Mouse (Mus musculus): Measurements from ENCODE around the gene Arel1. TPM values are rescaled to one million over a fixed set of nuclear protein-coding genes. Genes with fewer than 3 reads are reported as not detected.

The Arel1 gene
- polyA plus RNA-seq, 1 experiment, result 42.1 TPM

DNA sequence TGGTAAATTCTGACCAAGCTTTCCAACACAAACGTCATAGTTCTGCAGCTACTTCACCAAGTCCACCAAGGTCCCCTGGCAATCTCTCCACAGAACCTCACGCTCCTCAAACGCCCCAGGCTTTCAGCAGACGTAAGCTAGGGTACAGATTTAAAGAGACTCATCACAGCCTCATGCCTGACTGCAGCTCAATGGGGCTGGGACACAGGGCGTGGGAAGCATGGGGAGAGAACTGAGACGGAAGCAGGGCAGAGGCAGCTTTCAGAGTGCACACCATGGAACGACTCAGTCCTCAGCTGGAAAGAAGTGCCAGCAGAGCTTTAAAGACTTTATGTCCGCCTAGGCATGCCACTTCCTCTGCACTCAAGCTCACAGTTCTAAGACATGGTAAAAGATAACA, 19.2 kb downstream of the Arel1 start:
- no peak for DNase-seq
- no peaks in the 10 kb centered on the region for H3K4me1 ChIP-seq (replicated peaks; ENCODE audit: control insufficient read depth, insufficient read depth, low read length)
- peaks cover 5% of the 10 kb centered on the region for H3K36me3 ChIP-seq (ENCODE audit: control insufficient read depth, insufficient read depth, low read length)
- TF ChIP-seq CTCF (IDR thresholded peaks at IDR 0.05; ENCODE audit: borderline replicate concordance, control insufficient read depth, extremely low read depth, insufficient read depth, low read length, poor library complexity), result no peak
- no peak for TF ChIP-seq POLR2A (IDR thresholded peaks at IDR 0.05; ENCODE audit: control insufficient read depth, extremely low read depth, insufficient read depth, low read length, poor library complexity)
- no peak overlapping the region for H3K27ac ChIP-seq (ENCODE audit: control insufficient read depth, insufficient read depth, low read length)
- WGBS, result 90% methylated on average over 8 of the region's 8 CpGs
- no peaks in the 10 kb centered on the region for H3K27me3 ChIP-seq (ENCODE audit: control insufficient read depth, insufficient read depth, low read length)
- H3K4me3 ChIP-seq (ENCODE audit: control insufficient read depth, insufficient read depth, low read length), result no peak overlapping the region

DNA sequence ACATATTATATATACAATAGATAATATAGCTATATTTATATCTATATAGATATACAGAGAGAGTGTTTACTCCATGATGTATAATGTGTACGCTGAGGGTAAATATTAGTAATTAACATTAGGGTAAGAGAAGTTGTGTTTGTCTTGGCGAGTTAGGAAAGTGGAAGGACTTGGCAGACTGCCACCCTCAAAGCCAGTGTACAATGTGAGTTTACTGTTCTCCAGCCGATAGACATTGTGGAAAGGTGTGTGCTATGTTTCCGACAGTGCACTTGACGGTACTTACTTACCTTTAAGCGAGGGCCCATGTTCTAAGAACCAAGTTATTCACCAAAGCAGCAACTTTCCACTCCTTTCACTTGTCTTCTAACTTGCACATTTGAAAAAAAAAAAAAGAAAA, 19.9 kb downstream of the Arel1 start:
- Histone ChIP-seq H3K27me3 (ENCODE audit: control insufficient read depth, insufficient read depth, low read length) (no peaks in the 10 kb centered on the region), H3K36me3 (ENCODE audit: control insufficient read depth, insufficient read depth, low read length) (peaks cover 5% of the 10 kb centered on the region), H3K4me3 (ENCODE audit: control insufficient read depth, insufficient read depth, low read length) (no peak overlapping the region), H3K27ac (ENCODE audit: control insufficient read depth, insufficient read depth, low read length) (no peak overlapping the region), H3K4me1 (replicated peaks; ENCODE audit: control insufficient read depth, insufficient read depth, low read length) (no peaks in the 10 kb centered on the region)
- no peak for DNase-seq
- TF ChIP-seq CTCF (IDR thresholded peaks at IDR 0.05; ENCODE audit: borderline replicate concordance, control insufficient read depth, extremely low read depth, insufficient read depth, low read length, poor library complexity) (no peak), POLR2A (IDR thresholded peaks at IDR 0.05; ENCODE audit: control insufficient read depth, extremely low read depth, insufficient read depth, low read length, poor library complexity) (no peak)
- WGBS, result 97% methylated on average over 6 of the region's 6 CpGs

DNA sequence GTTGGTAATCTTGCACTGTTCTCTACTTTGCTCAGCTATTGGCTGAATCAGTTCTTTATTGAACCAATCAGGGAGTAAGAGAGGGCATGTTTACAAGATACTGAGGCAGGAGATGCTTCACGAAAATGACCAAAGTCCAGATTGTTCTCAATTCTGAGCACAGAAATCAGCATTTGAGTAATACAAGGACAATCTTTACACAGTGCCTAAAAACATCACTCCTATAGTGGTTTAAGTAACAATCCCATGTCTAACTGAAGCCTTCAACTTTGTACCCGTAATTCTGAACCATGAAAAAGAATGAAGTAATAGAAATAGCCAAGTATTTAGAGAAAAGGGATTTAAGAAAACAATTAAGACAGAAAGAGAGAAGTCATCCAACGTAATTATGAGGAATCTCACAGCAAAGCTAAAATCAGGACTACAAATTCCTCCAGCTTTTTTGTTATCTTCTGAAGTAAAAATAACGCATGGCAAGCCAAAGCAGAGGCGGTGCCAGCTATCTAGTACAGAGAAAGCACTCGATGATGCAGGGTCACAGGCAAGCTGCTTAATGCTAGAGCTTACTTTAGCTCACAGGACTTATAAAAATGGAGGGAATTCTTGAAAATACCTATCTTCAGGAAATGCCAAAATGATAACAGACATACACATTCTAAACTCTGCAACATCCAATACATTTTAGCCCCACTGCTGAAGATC, 22.0 kb downstream of the Arel1 start:
- TF ChIP-seq CTCF (IDR thresholded peaks at IDR 0.05; ENCODE audit: borderline replicate concordance, control insufficient read depth, extremely low read depth, insufficient read depth, low read length, poor library complexity) (no peak), POLR2A (IDR thresholded peaks at IDR 0.05; ENCODE audit: control insufficient read depth, extremely low read depth, insufficient read depth, low read length, poor library complexity) (no peak)
- Histone ChIP-seq H3K4me3 (ENCODE audit: control insufficient read depth, insufficient read depth, low read length) (no peak overlapping the region), H3K27me3 (ENCODE audit: control insufficient read depth, insufficient read depth, low read length) (no peaks in the 10 kb centered on the region), H3K27ac (ENCODE audit: control insufficient read depth, insufficient read depth, low read length) (no peak overlapping the region), H3K36me3 (ENCODE audit: control insufficient read depth, insufficient read depth, low read length) (peaks cover 5% of the 10 kb centered on the region), H3K4me1 (replicated peaks; ENCODE audit: control insufficient read depth, insufficient read depth, low read length) (no peaks in the 10 kb centered on the region)
- 96% methylated on average over 6 of the region's 6 CpGs for WGBS
- DNase-seq, result no peak

DNA sequence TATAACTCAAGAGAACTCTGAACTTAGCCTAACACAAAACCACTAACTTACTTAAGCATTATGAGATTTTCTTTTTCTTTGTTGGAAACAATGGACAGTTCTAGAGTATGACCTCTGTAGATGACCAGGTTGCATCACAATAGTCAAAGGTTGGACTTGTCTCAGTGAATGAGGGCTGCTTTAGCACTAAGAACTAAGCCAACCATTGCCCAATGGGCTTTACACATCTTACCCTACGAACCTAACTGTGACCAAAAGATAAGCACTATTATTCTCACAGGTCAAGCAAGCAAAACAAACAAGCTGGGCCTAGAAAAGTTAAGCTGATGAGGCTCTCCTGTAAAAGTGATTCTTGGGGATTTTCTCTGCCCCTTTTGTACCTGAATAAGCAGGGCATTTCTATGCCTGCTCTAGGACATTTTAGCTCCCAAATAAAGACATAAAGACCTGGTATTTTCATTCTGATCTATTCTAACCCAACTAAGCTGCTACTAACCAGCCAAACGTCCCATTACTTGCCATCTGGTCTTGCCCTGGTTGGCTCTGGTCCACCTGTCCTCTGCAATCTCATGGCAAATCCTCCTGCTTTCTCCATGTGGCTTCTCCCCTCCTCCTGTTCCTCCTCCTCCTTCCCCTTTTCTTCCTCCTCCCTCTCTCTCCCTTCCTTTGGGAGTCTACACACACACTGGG, 22.7 kb downstream of the Arel1 start:
- TF ChIP-seq CTCF (IDR thresholded peaks at IDR 0.05; ENCODE audit: borderline replicate concordance, control insufficient read depth, extremely low read depth, insufficient read depth, low read length, poor library complexity) (no peak), POLR2A (IDR thresholded peaks at IDR 0.05; ENCODE audit: control insufficient read depth, extremely low read depth, insufficient read depth, low read length, poor library complexity) (no peak)
- peaks cover 5% of the 10 kb centered on the region for H3K36me3 ChIP-seq (ENCODE audit: control insufficient read depth, insufficient read depth, low read length)

DNA sequence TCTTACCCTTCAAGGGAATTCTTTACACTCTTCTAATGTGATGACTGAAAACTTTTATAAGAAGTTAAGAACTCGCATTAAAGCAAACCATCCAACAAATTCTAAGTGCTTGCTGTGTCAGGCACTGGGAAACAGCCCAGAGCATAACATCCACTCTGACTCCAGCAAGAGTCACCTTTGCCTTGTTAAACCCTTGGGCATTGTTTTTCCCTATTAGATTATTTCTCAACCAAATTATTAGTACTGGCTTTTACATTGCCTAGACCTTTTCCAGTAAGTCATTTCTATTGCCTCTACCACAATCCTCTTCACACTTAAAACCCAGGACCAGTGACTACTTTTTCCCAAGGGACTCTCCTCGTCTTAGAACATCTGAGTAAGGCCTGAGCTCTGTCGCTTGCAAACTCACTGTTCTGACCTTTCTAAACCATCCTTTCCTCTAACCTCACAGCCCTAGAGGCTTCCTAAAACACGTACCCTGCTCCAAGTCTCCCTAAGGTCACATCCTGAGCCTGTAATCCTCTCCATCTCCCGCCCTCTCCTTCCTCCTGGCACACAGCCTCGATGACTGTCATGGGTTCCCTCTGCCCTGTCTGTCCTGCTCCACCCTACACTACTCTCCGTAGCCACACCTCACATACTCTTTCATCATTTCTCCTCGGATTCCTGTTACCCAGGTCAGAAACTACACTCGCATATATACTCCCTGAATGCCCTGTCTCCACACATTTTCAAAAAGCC, 25.7 kb downstream of the Arel1 start:
- DNase-seq, result no peak
- no peak for TF ChIP-seq CTCF (IDR thresholded peaks at IDR 0.05; ENCODE audit: borderline replicate concordance, control insufficient read depth, extremely low read depth, insufficient read depth, low read length, poor library complexity)
- TF ChIP-seq POLR2A (IDR thresholded peaks at IDR 0.05; ENCODE audit: control insufficient read depth, extremely low read depth, insufficient read depth, low read length, poor library complexity), result no peak
- Histone ChIP-seq H3K4me1 (replicated peaks; ENCODE audit: control insufficient read depth, insufficient read depth, low read length) (peaks cover 6% of the 10 kb centered on the region), H3K27me3 (ENCODE audit: control insufficient read depth, insufficient read depth, low read length) (no peaks in the 10 kb centered on the region), H3K36me3 (ENCODE audit: control insufficient read depth, insufficient read depth, low read length) (peaks cover 7% of the 10 kb centered on the region; the same call in 1 of the 2 replicates), H3K27ac (ENCODE audit: control insufficient read depth, insufficient read depth, low read length) (no peak overlapping the region), H3K4me3 (ENCODE audit: control insufficient read depth, insufficient read depth, low read length) (no peak overlapping the region)
- 93% methylated on average over 9 of the region's 9 CpGs for WGBS

More for the DNA sequence above, 22.7 kb downstream of the Arel1 start:
- Histone ChIP-seq H3K4me3 (ENCODE audit: control insufficient read depth, insufficient read depth, low read length) (no peak overlapping the region), H3K27me3 (ENCODE audit: control insufficient read depth, insufficient read depth, low read length) (no peaks in the 10 kb centered on the region), H3K27ac (ENCODE audit: control insufficient read depth, insufficient read depth, low read length) (no peak overlapping the region), H3K4me1 (replicated peaks; ENCODE audit: control insufficient read depth, insufficient read depth, low read length) (no peaks in the 10 kb centered on the region)
- WGBS, result 95% methylated on average over 2 of the region's 2 CpGs
- DNase-seq, result no peak

DNA sequence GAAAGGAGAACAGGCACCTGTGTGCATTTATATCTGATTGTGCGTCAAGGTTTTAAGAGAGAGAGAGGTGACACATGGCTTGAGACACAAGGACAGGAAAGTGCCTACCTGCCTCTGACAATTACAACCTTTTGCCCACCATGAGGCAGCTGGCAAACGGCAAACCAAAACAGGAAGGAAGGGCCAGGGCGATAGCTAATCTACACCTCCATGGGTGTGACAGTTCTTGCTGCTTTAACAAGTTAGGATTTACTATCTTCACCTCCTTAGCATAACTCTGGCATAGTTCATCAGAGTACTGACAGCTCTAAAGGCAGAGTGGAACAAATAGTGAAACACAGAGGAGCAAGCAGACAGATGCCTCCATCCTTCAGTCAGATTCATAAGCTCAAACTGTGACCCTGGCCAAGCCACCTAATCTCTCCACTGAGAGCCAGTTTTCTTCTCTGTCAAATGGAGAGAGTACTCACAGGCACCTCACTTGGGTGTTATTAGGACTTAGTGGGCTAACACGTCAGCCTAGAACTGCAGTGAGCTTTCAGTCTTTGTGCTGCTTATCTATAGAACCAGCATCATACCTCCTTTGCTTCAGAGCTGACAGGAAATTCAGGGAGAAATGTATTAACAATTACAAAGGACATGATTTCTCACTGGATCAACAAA, 26.4 kb downstream of the Arel1 start:
- no peak for DNase-seq
- peaks cover 6% of the 10 kb centered on the region for H3K4me1 ChIP-seq (replicated peaks; ENCODE audit: control insufficient read depth, insufficient read depth, low read length)
- no peak for TF ChIP-seq CTCF (IDR thresholded peaks at IDR 0.05; ENCODE audit: borderline replicate concordance, control insufficient read depth, extremely low read depth, insufficient read depth, low read length, poor library complexity)
- TF ChIP-seq POLR2A (IDR thresholded peaks at IDR 0.05; ENCODE audit: control insufficient read depth, extremely low read depth, insufficient read depth, low read length, poor library complexity), result no peak
- no peak overlapping the region for H3K27ac ChIP-seq (ENCODE audit: control insufficient read depth, insufficient read depth, low read length)
- no peaks in the 10 kb centered on the region for H3K27me3 ChIP-seq (ENCODE audit: control insufficient read depth, insufficient read depth, low read length)
- 69% methylated on average over 4 of the region's 4 CpGs for WGBS
- no peak overlapping the region for H3K4me3 ChIP-seq (ENCODE audit: control insufficient read depth, insufficient read depth, low read length)
- peaks cover 13% of the 10 kb centered on the region for H3K36me3 ChIP-seq (ENCODE audit: control insufficient read depth, insufficient read depth, low read length)
